ENCODE assay signal across 8 mouse cellular contexts in the genomic region with DNA sequence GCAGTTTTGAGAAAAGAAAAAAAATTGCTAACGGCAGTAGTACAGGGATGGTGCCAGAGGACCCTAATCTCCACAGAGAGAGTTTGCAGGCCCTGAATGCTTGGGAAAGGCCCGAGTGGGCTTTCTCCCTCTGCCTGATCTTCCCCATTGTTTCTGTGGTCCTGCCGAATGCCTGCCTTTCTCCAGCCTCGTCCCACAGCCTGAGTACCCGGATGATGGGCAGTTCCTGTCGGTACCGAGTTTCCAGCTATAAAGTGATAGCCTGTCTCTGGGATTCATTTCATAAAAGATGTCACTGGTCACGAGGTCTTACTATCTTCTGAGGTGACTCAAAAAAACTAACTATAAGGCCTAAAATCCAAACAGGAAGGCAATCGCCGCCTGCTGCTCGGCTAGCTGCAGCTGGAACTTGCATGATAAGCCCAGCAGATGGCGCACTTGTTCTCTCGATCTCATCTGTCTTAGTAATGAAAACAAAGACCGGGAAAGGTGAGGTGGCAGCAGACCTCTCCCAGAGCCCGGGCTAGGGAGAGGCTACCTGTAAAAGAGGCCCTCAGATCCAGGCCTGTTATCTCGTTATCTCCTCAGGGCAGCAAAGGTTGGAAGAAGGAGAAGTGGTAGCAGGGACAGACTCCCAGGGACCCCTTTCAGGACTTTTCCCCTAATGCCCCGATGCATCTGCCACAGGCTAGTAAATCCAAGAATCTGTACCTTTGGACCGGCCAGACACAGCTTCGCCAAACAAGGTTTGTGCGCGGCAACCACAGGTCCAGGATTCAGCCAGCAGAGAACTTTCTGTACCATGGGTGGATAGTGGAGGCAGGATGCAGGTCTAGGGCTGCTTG. TPM values are rescaled to one million over a fixed set of nuclear protein-coding genes. Genes with fewer than 3 reads are reported as not detected.
DNase-seq lines count a peak whose midpoint lies in the region; ATAC-seq and TF ChIP-seq lines count a peak whose summit lies in the region.

No protein-coding gene starts in this region.

- TF ChIP-seq CTCF in brain, embryonic 14.5 days (IDR thresholded peaks at IDR 0.05; ENCODE audit: borderline replicate concordance, extremely low read depth, insufficient read depth, insufficient read length) = peak; percentile 90

- DNase-seq in CD4-positive helper T cell, adult 2 months (ENCODE audit: low read depth, low spot score) = peak; percentile 76
- peak; percentile 95 for DNase-seq in brain, embryonic 14.5 days (ENCODE audit: low read depth)
- peak; percentile 85 for DNase-seq in forebrain, embryonic 10.5 days (ENCODE audit: extremely low spot score, low spot score)
- peak; percentile 88 for DNase-seq in kidney, postnatal 14 days
- DNase-seq in neural tube, embryonic 10.5 days (ENCODE audit: extremely low spot score, low spot score) = peak; percentile 87

- no peaks in the 10 kb centered on the region for H3K9me3 ChIP-seq in forebrain, embryonic 10.5 days
- no peaks in the 10 kb centered on the region for H3K9me3 ChIP-seq in heart, embryonic 15.5 days (replicated peaks)
- H3K9me3 ChIP-seq in liver, embryonic 12.5 days (replicated peaks) = no peaks in the 10 kb centered on the region
- no peaks in the 10 kb centered on the region; the same call in 1 of the 2 replicates for H3K9me3 ChIP-seq in stomach, embryonic 15.5 days

- 0 out of 2 replicates have a peak, but pooled peaks have one; percentile 37 for ATAC-seq in heart, embryonic 15.5 days (replicated peaks; ENCODE audit: insufficient number of reproducible peaks, insufficient read depth, low FRiP score, low read depth)
- peak; percentile 53 for ATAC-seq in liver, embryonic 12.5 days
- ATAC-seq in stomach, embryonic 15.5 days (ENCODE audit: insufficient read depth, low FRiP score, low read depth) = peak; percentile 45

- H3K27ac ChIP-seq in forebrain, embryonic 10.5 days = peak overlapping the region; percentile 79
- no peak overlapping the region for H3K27ac ChIP-seq in heart, embryonic 15.5 days
- H3K27ac ChIP-seq in liver, embryonic 12.5 days = no peak overlapping the region
- H3K27ac ChIP-seq in stomach, embryonic 15.5 days = no peak overlapping the region

- peak overlapping the region; percentile 32 for H3K4me3 ChIP-seq in forebrain, embryonic 10.5 days
- peak overlapping the region; percentile 23; the same call in 1 of the 2 replicates for H3K4me3 ChIP-seq in heart, embryonic 15.5 days
- H3K4me3 ChIP-seq in liver, embryonic 12.5 days = no peak overlapping the region
- H3K4me3 ChIP-seq in stomach, embryonic 15.5 days (replicated peaks) = 0 out of 2 replicates have a peak overlapping the region, but pooled peaks have one; percentile 18

- peak overlapping the region; percentile 56 for H3K4me2 ChIP-seq in heart, embryonic 15.5 days
- H3K4me2 ChIP-seq in liver, embryonic 12.5 days = peak overlapping the region; percentile 50
- peak overlapping the region; percentile 52 for H3K4me2 ChIP-seq in stomach, embryonic 15.5 days

- 25% methylated on average over 21 of the region's 21 CpGs for WGBS in forebrain, embryonic 10.5 days
- 22% methylated on average over 21 of the region's 21 CpGs for WGBS in heart, embryonic 15.5 days
- 25% methylated on average over 21 of the region's 21 CpGs for WGBS in liver, embryonic 12.5 days (ENCODE audit: insufficient replicate concordance)
- 24% methylated on average over 21 of the region's 21 CpGs for WGBS in stomach, embryonic 15.5 days

- peaks cover 38% of the 10 kb centered on the region for H3K4me1 ChIP-seq in forebrain, embryonic 10.5 days
- peaks cover 4% of the 10 kb centered on the region for H3K4me1 ChIP-seq in heart, embryonic 15.5 days (replicated peaks)
- peaks cover 8% of the 10 kb centered on the region; the same call in 1 of the 2 replicates for H3K4me1 ChIP-seq in liver, embryonic 12.5 days
- H3K4me1 ChIP-seq in stomach, embryonic 15.5 days = peaks cover 6% of the 10 kb centered on the region; the same call in 1 of the 2 replicates

- TF ChIP-seq POLR2A in brain, embryonic 14.5 days (IDR thresholded peaks at IDR 0.05; ENCODE audit: borderline replicate concordance, extremely low read depth, insufficient read depth, insufficient read length, poor library complexity, severe bottlenecking) = no peak

- H3K36me3 ChIP-seq in forebrain, embryonic 10.5 days (replicated peaks) = peaks cover 17% of the 10 kb centered on the region; the same call in 1 of the 2 replicates
- 0 out of 2 replicates have a peak, but pooled peaks cover 2% of the 10 kb centered on the region for H3K36me3 ChIP-seq in heart, embryonic 15.5 days
- peaks cover 10% of the 10 kb centered on the region for H3K36me3 ChIP-seq in liver, embryonic 12.5 days
- H3K36me3 ChIP-seq in stomach, embryonic 15.5 days = no peaks in the 10 kb centered on the region

- H3K9ac ChIP-seq in heart, embryonic 15.5 days = no peak overlapping the region
- H3K9ac ChIP-seq in liver, embryonic 12.5 days = no peak overlapping the region
- peak overlapping the region; percentile 10; the same call in 1 of the 2 replicates for H3K9ac ChIP-seq in stomach, embryonic 15.5 days

- H3K27me3 ChIP-seq in forebrain, embryonic 10.5 days (ENCODE audit: poor library complexity, severe bottlenecking) = no peaks in the 10 kb centered on the region
- no peaks in the 10 kb centered on the region for H3K27me3 ChIP-seq in heart, embryonic 15.5 days
- no peaks in the 10 kb centered on the region for H3K27me3 ChIP-seq in liver, embryonic 12.5 days (replicated peaks)
- no peaks in the 10 kb centered on the region for H3K27me3 ChIP-seq in stomach, embryonic 15.5 days (replicated peaks)

RNA-seq across cellular contexts. Expression of a gene that starts 19.7 kb away (rescaled TPM):
- polyA plus RNA-seq in brain, embryonic 14.5 days (2012; rRNA removed) = 137 and 182 TPM in 2 replicates
- 59.2 and 62.2 TPM in 2 replicates for polyA plus RNA-seq in forebrain, embryonic 10.5 days (2016; fragmentation: Nextera tagmentation; extraction: Ambion mirVana)
- polyA plus RNA-seq in heart, embryonic 15.5 days (2015; fragmentation: Nextera tagmentation; extraction: Ambion mirVana) = 47.6 and 52.2 TPM in 2 replicates
- 28.8 and 29.0 TPM in 2 replicates for polyA plus RNA-seq in liver, embryonic 12.5 days (2016; fragmentation: Nextera tagmentation; extraction: Ambion mirVana)
- polyA plus RNA-seq in stomach, embryonic 15.5 days (2015; fragmentation: Nextera tagmentation; extraction: Ambion mirVana) = 54.1 and 58.1 TPM in 2 replicates

RNA-seq across cellular contexts. Expression of a gene that starts 22.9 kb away (rescaled TPM):
- polyA plus RNA-seq in brain, embryonic 14.5 days (2012; rRNA removed) = 4.1 and 4.7 TPM in 2 replicates
- polyA plus RNA-seq in forebrain, embryonic 10.5 days (2016; fragmentation: Nextera tagmentation; extraction: Ambion mirVana) = 24.4 and 25.4 TPM in 2 replicates
- polyA plus RNA-seq in heart, embryonic 15.5 days (2015; fragmentation: Nextera tagmentation; extraction: Ambion mirVana) = 8.7 and 9.7 TPM in 2 replicates
- polyA plus RNA-seq in liver, embryonic 12.5 days (2016; fragmentation: Nextera tagmentation; extraction: Ambion mirVana) = 5.1 and 5.5 TPM in 2 replicates
- polyA plus RNA-seq in stomach, embryonic 15.5 days (2015; fragmentation: Nextera tagmentation; extraction: Ambion mirVana) = 9.5 and 9.8 TPM in 2 replicates
